Mouse (Mus musculus) ES-E14 (cell line): ENCODE data around the gene Slco1a4.

ENCODE experiments used
- CHD2 ChIP-seq: IDR thresholded peaks from 2 replicates; pipeline ENCODE4 v1.6.1; 2014; ENCODE audit warnings: mild to moderate bottlenecking, low read depth, low read length, inconsistent platforms
- HCFC1 ChIP-seq: IDR thresholded peaks from 2 replicates; pipeline ENCODE4 v1.6.1; 2012; ENCODE audit warnings: low read length, inconsistent platforms, borderline replicate concordance; ENCODE audit not compliant: insufficient read depth
- ZC3H11A ChIP-seq: IDR thresholded peaks from 2 replicates; pipeline ENCODE4 v1.6.1; 2012; ENCODE audit warnings: low read depth, mild to moderate bottlenecking, inconsistent platforms, low read length, borderline replicate concordance
- ZNF384 ChIP-seq: IDR thresholded peaks from 2 replicates; pipeline ENCODE4 v1.6.1; 2012; ENCODE audit warnings: low read depth, low read length, inconsistent platforms

GRCm38 (mm10) chr6:141773710-141774109, 82.3 kb downstream of the Slco1a4 start, which contains the start of gene Gm5724:
- TF ChIP-seq ZNF384 (no peak), HCFC1 (no peak), ZC3H11A (no peak), CHD2 (no peak)
